Mouse (Mus musculus) cerebellum, adult (tissue): ENCODE data around the gene Alpk1.
"Not testable (repeated sequence)": the region's sequence is repeated elsewhere in the genome, so short reads cannot be mapped to it uniquely, and the experiment has no call there.

Experiments
- ATAC-seq: cut with Nextera tagmentation; 2 replicates; pipeline ENCODE4 v1.9.2; 2017; ENCODE audit warnings: mild to moderate bottlenecking, moderate library complexity, mixed read lengths; ENCODE audit not compliant: insufficient number of reproducible peaks, low FRiP score, low TSS enrichment

Alpk1 gene

GRCm38 (mm10) chr3:127791056-127791483 is 10.7 kb upstream of the Alpk1 start:
- no peak for ATAC-seq

- no peak for ATAC-seq
These were observed 10.1 kb upstream of the Alpk1 start for GRCm38 (mm10) chr3:127790234-127791055.

- ATAC-seq = peak; percentile 59
These were observed 9.3 kb upstream of the Alpk1 start, which contains the start of gene Tifa for GRCm38 (mm10) chr3:127789500-127790191. Tifa (plus strand) TSS chr3:127789805.

GRCm38 (mm10) chr3:127788919-127789318 is 8.6 kb upstream of the Alpk1 start:
- ATAC-seq = no peak

GRCm38 (mm10) chr3:127788038-127788437 is 7.7 kb upstream of the Alpk1 start:
- ATAC-seq = no peak

- ATAC-seq = no peak
These were observed 6.7 kb upstream of the Alpk1 start for GRCm38 (mm10) chr3:127787032-127787431.

- not testable (repeated sequence) for ATAC-seq
These were observed 3.4 kb upstream of the Alpk1 start for GRCm38 (mm10) chr3:127783680-127784079.

GRCm38 (mm10) chr3:127782921-127783320 is 2.6 kb upstream of the Alpk1 start:
- no peak for ATAC-seq

GRCm38 (mm10) chr3:127780921-127781320 is 594 bp upstream of the Alpk1 start:
- no peak for ATAC-seq

- no peak for ATAC-seq
These were observed 11.2 kb downstream of the Alpk1 start for GRCm38 (mm10) chr3:127769146-127769545.

- no peak for ATAC-seq
These were observed 14.4 kb downstream of the Alpk1 start for GRCm38 (mm10) chr3:127765971-127766370.

GRCm38 (mm10) chr3:127764541-127764940 is 15.8 kb downstream of the Alpk1 start:
- no peak for ATAC-seq

- ATAC-seq = no peak
These were observed 17.2 kb downstream of the Alpk1 start for GRCm38 (mm10) chr3:127763076-127763612.

- no peak for ATAC-seq
These were observed 17.9 kb downstream of the Alpk1 start for GRCm38 (mm10) chr3:127762403-127762802.

- ATAC-seq = no peak
These were observed 21.1 kb downstream of the Alpk1 start for GRCm38 (mm10) chr3:127759212-127759611.

- ATAC-seq = no peak
These were observed 21.5 kb downstream of the Alpk1 start for GRCm38 (mm10) chr3:127758806-127759205.

- no peak for ATAC-seq
These were observed 22.4 kb downstream of the Alpk1 start for GRCm38 (mm10) chr3:127757886-127758301.

- ATAC-seq = no peak
These were observed 23.9 kb downstream of the Alpk1 start for GRCm38 (mm10) chr3:127756458-127756857.

- ATAC-seq = no peak
These were observed 30.3 kb downstream of the Alpk1 start for GRCm38 (mm10) chr3:127749981-127750562.

- ATAC-seq = no peak
These were observed 31.1 kb downstream of the Alpk1 start for GRCm38 (mm10) chr3:127749266-127749665.

- no peak for ATAC-seq
These were observed 31.7 kb downstream of the Alpk1 start for GRCm38 (mm10) chr3:127748644-127749043.
